Mouse (Mus musculus): ENCODE measurements around the gene Slc25a28.

Slc25a28 gene

GRCm38 (mm10) chr19:43675525-43676400 is 1.1 kb upstream of the Slc25a28 start:
- peak; percentile 36 to 43 for DNase-seq (ENCODE audit: low spot score in 2 of 2)

GRCm38 (mm10) chr19:43674316-43674689 is 378 bp downstream of the Slc25a28 start:
- peak in 1 of 2 experiments; percentile 56 for DNase-seq (ENCODE audit: low spot score in 2 of 2)

- no peak for DNase-seq (ENCODE audit: low spot score in 2 of 2)
Observed at GRCm38 (mm10) chr19:43673513-43674315, 967 bp downstream of the Slc25a28 start.

GRCm38 (mm10) chr19:43671054-43671453 is 3.6 kb downstream of the Slc25a28 start:
- no peak for DNase-seq (ENCODE audit: low spot score in 2 of 2)

GRCm38 (mm10) chr19:43669136-43669759 is 5.4 kb downstream of the Slc25a28 start:
- DNase-seq (ENCODE audit: low spot score in 2 of 2): no peak

GRCm38 (mm10) chr19:43667430-43667809 is 7.3 kb downstream of the Slc25a28 start:
- DNase-seq (ENCODE audit: low spot score in 2 of 2): no peak

GRCm38 (mm10) chr19:43666661-43667429 is 7.8 kb downstream of the Slc25a28 start:
- DNase-seq (ENCODE audit: low spot score in 2 of 2): no peak

- no peak for DNase-seq (ENCODE audit: low spot score in 2 of 2)
Observed at GRCm38 (mm10) chr19:43665441-43666048, 9.1 kb downstream of the Slc25a28 start.

- no peak for DNase-seq (ENCODE audit: low spot score in 2 of 2)
Observed at GRCm38 (mm10) chr19:43663471-43663870, 11.2 kb downstream of the Slc25a28 start.

- no peak for DNase-seq (ENCODE audit: low spot score in 2 of 2)
Observed at GRCm38 (mm10) chr19:43662176-43662967, 12.3 kb downstream of the Slc25a28 start.

- no peak for DNase-seq (ENCODE audit: low spot score in 2 of 2)
Observed at GRCm38 (mm10) chr19:43660774-43661173, 13.9 kb downstream of the Slc25a28 start.

- no peak for DNase-seq (ENCODE audit: low spot score in 2 of 2)
Observed at GRCm38 (mm10) chr19:43659632-43660031, 15.0 kb downstream of the Slc25a28 start.

GRCm38 (mm10) chr19:43655735-43656492 is 18.8 kb downstream of the Slc25a28 start:
- peak; percentile 55 to 58 for DNase-seq (ENCODE audit: low spot score in 2 of 2)

GRCm38 (mm10) chr19:43651241-43651785 is 23.4 kb downstream of the Slc25a28 start:
- no peak for DNase-seq (ENCODE audit: low spot score in 2 of 2)

GRCm38 (mm10) chr19:43648343-43648742 is 26.3 kb downstream of the Slc25a28 start:
- DNase-seq (ENCODE audit: low spot score in 2 of 2): no peak

- DNase-seq (ENCODE audit: low spot score in 2 of 2): no peak
Observed at GRCm38 (mm10) chr19:43647261-43647660, 27.4 kb downstream of the Slc25a28 start.

- DNase-seq (ENCODE audit: low spot score in 2 of 2): no peak
Observed at GRCm38 (mm10) chr19:43646852-43647251, 27.8 kb downstream of the Slc25a28 start.

- DNase-seq (ENCODE audit: low spot score in 2 of 2): no peak
Observed at GRCm38 (mm10) chr19:43645508-43645907, 29.2 kb downstream of the Slc25a28 start.

- no peak for DNase-seq (ENCODE audit: low spot score in 2 of 2)
Observed at GRCm38 (mm10) chr19:43642843-43643242, 31.8 kb downstream of the Slc25a28 start.
